Mouse (Mus musculus): ENCODE measurements around the gene Zfp180. TPM values are rescaled to one million over a fixed set of nuclear protein-coding genes. Genes with fewer than 3 reads are reported as not detected.

The Zfp180 gene
- total RNA-seq, 2 experiments from 2014 or later = 23.3 to 32.2 TPM

Other genes with a start within 250 kb of the Zfp180 start
- not detected for gene Vmn1r176, start 244.6 kb upstream of the Zfp180 start, total RNA-seq (2021)
- not detected for gene Vmn1r177, start 215.5 kb upstream of the Zfp180 start, total RNA-seq (2021)
- gene Vmn1r178, start 189.9 kb upstream of the Zfp180 start, total RNA-seq (2021) = not detected
- gene Vmn1r179, start 154.9 kb upstream of the Zfp180 start, total RNA-seq (2021) = not detected
- not detected for gene Vmn1r180, start 131.3 kb upstream of the Zfp180 start, total RNA-seq (2021)
- not detected for gene Vmn1r181, start 107.3 kb upstream of the Zfp180 start, total RNA-seq (2021)
- gene V1rd19, start 80.2 kb upstream of the Zfp180 start, total RNA-seq (2021) = not detected
- not detected for gene Vmn1r183, start 28.7 kb upstream of the Zfp180 start, total RNA-seq (2021)
- gene Zfp112, start 30.4 kb downstream of the Zfp180 start, total RNA-seq (2021) = 1 to 10 TPM; 3.3 to 4.1 TPM
- gene Zfp235, start 52.2 kb downstream of the Zfp180 start, total RNA-seq (2021) = 10 to 100 TPM in 1 of 2 experiments, 1 to 10 TPM in 1; 8.7 to 10.0 TPM
- gene Zfp114, start 93.1 kb downstream of the Zfp180 start, total RNA-seq (2021) = under 1 TPM in 1 of 2 experiments, not detected in 1; 0.19 TPM
- 1 to 10 TPM; 7.2 to 8.2 TPM for gene Zfp111, start 129.5 kb downstream of the Zfp180 start, total RNA-seq (2021)
- 1 to 10 TPM; 3.1 to 3.2 TPM for gene Zfp109, start 155.6 kb downstream of the Zfp180 start, total RNA-seq (2021)
- gene Zfp108, start 172.9 kb downstream of the Zfp180 start, total RNA-seq (2021) = 1 to 10 TPM; 2.1 to 2.9 TPM
- 1 to 10 TPM; 3.1 to 4.5 TPM for gene Zfp93, start 188.5 kb downstream of the Zfp180 start, total RNA-seq (2021)
- 1 to 10 TPM; 6.9 to 7.0 TPM for gene Zfp61, start 219.3 kb downstream of the Zfp180 start, total RNA-seq (2021)
- gene Zfp94, start 234.7 kb downstream of the Zfp180 start, total RNA-seq (2021) = 1 to 10 TPM; 4.2 to 4.4 TPM